Mouse (Mus musculus): Measurements from ENCODE around the gene Rtn2. TPM values are rescaled to one million over a fixed set of nuclear protein-coding genes. Genes with fewer than 3 reads are reported as not detected.

Rtn2 gene
- polyA plus RNA-seq, 1 experiment from 2014 or later = 12.8 TPM

DNA sequence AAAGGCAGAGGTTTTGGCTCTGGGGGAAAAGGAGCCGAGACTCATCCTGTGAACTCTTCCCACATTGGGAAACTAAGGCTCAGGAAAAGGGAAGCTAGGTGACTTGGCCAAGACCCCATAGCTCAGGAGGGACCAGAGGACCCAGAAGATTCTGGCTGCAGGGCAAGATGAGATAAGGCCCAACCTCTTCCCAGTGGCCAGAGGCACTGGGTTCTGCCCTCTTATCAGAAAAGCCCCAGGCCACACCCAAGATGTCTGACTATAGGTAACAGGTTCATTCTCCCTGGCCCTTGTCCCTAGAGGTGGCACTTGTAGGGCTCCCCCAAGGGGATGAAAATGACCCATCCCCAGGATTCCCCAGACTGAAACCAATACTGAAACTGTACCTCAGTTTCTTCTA lies 35.6 kb upstream of the Rtn2 start:
- no peaks in the 10 kb centered on the region for H3K27me3 ChIP-seq

DNA sequence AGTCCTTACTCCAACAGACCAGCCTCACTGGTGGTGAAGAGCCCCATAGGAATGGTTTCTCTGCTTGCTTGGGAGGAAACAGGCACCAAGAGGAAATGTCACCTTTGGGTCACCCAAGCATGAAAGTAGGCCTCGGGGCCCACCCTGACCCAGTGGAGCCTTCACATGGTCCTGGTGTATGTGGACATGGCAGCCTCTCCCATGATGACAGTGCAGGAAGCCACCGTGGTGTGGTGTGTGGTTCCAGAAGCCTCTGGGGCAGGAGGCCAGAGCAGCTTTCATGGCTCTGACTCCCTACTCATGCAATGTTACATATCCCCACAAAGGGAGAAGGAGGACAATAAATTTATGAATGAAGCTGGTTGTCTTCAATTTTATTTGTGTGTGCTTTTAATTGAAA lies 34.9 kb upstream of the Rtn2 start:
- peaks cover 35% of the 10 kb centered on the region for H3K36me3 ChIP-seq
- H3K9me3 ChIP-seq = no peaks in the 10 kb centered on the region
- 92% methylated on average over 2 of the region's 2 CpGs for WGBS
- no peak overlapping the region for H3K9ac ChIP-seq (replicated peaks)
- H3K27me3 ChIP-seq = no peaks in the 10 kb centered on the region
- no peak overlapping the region for H3K4me3 ChIP-seq (replicated peaks)
- H3K27ac ChIP-seq = no peak overlapping the region
- ATAC-seq (ENCODE audit: insufficient number of reproducible peaks, insufficient read depth, low FRiP score, low TSS enrichment, low read depth) = no peak
- H3K4me1 ChIP-seq (replicated peaks) = no peaks in the 10 kb centered on the region; the same call in 1 of the 2 replicates
- no peak overlapping the region for H3K4me2 ChIP-seq

More for the DNA sequence above, 35.6 kb upstream of the Rtn2 start:
- no peaks in the 10 kb centered on the region; the same call in 1 of the 2 replicates for H3K4me1 ChIP-seq (replicated peaks)
- H3K4me3 ChIP-seq (replicated peaks) = no peak overlapping the region
- H3K9me3 ChIP-seq = no peaks in the 10 kb centered on the region
- WGBS = 88% methylated on average over 1 of the region's 1 CpGs
- no peak for ATAC-seq (ENCODE audit: insufficient number of reproducible peaks, insufficient read depth, low FRiP score, low TSS enrichment, low read depth)
- H3K36me3 ChIP-seq = peaks cover 35% of the 10 kb centered on the region
- H3K9ac ChIP-seq (replicated peaks) = no peak overlapping the region
- H3K4me2 ChIP-seq = no peak overlapping the region
- H3K27ac ChIP-seq = no peak overlapping the region

DNA sequence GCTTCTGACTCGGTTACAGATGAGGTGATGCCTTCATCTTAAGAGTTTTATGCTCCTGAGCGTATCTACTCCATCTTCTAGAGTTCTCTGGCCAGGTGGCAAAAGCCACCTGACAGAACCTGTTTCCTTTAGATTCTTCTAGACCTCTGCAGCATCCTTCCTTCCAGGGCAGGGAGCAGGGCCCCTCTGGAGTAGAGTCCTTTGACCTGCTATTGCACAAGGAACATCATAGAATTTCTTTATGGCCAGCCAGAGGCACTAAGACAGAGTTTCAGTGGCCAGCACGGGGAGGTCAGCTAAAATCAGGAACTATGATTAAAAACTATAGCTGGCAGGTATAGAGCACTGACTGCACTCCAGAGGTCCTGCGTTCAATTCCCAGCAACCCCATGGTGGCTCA lies 30.3 kb upstream of the Rtn2 start:
- Histone ChIP-seq H3K4me3 (replicated peaks) (no peak overlapping the region), H3K4me2 (no peak overlapping the region), H3K9me3 (no peaks in the 10 kb centered on the region), H3K9ac (replicated peaks) (no peak overlapping the region), H3K27ac (no peak overlapping the region), H3K27me3 (no peaks in the 10 kb centered on the region), H3K4me1 (replicated peaks) (no peaks in the 10 kb centered on the region; the same call in 1 of the 2 replicates), H3K36me3 (peaks cover 33% of the 10 kb centered on the region)
- 85% methylated on average over 4 of the region's 4 CpGs for WGBS
- ATAC-seq (ENCODE audit: insufficient number of reproducible peaks, insufficient read depth, low FRiP score, low TSS enrichment, low read depth) = no peak

- Histone ChIP-seq H3K4me3 (replicated peaks) (no peak overlapping the region), H3K27ac (no peak overlapping the region), H3K4me2 (no peak overlapping the region), H3K9ac (replicated peaks) (no peak overlapping the region), H3K27me3 (no peaks in the 10 kb centered on the region), H3K9me3 (no peaks in the 10 kb centered on the region), H3K4me1 (replicated peaks) (no peaks in the 10 kb centered on the region; the same call in 1 of the 2 replicates), H3K36me3 (peaks cover 39% of the 10 kb centered on the region)
- 69% methylated on average over 5 of the region's 5 CpGs for WGBS
- ATAC-seq (ENCODE audit: insufficient number of reproducible peaks, insufficient read depth, low FRiP score, low TSS enrichment, low read depth) = no peak
Observed at GRCm38 (mm10) chr7:19253437-19253836, 29.0 kb upstream of the Rtn2 start.

- Histone ChIP-seq H3K4me3 (replicated peaks) (no peak overlapping the region), H3K9ac (replicated peaks) (no peak overlapping the region), H3K27ac (no peak overlapping the region), H3K36me3 (peaks cover 58% of the 10 kb centered on the region), H3K27me3 (no peaks in the 10 kb centered on the region), H3K9me3 (no peaks in the 10 kb centered on the region), H3K4me2 (no peak overlapping the region), H3K4me1 (replicated peaks) (no peaks in the 10 kb centered on the region)
- 80% methylated on average over 17 of the region's 17 CpGs for WGBS
- no peak for ATAC-seq (ENCODE audit: insufficient number of reproducible peaks, insufficient read depth, low FRiP score, low TSS enrichment, low read depth)
Observed at GRCm38 (mm10) chr7:19255395-19255794, 27.0 kb upstream of the Rtn2 start.

- no peak overlapping the region for H3K27ac ChIP-seq
- H3K9me3 ChIP-seq = no peaks in the 10 kb centered on the region
- H3K4me2 ChIP-seq = no peak overlapping the region
- H3K36me3 ChIP-seq = peaks cover 70% of the 10 kb centered on the region
- no peaks in the 10 kb centered on the region for H3K4me1 ChIP-seq (replicated peaks)
- no peak overlapping the region for H3K4me3 ChIP-seq (replicated peaks)
- no peaks in the 10 kb centered on the region for H3K27me3 ChIP-seq
- no peak overlapping the region for H3K9ac ChIP-seq (replicated peaks)
- WGBS = 88% methylated on average over 7 of the region's 7 CpGs
- no peak for ATAC-seq (ENCODE audit: insufficient number of reproducible peaks, insufficient read depth, low FRiP score, low TSS enrichment, low read depth)
Observed at GRCm38 (mm10) chr7:19256567-19256966, 25.9 kb upstream of the Rtn2 start.

- Histone ChIP-seq H3K27me3 (no peaks in the 10 kb centered on the region), H3K27ac (no peak overlapping the region), H3K9me3 (no peaks in the 10 kb centered on the region), H3K4me2 (no peak overlapping the region), H3K36me3 (peaks cover 79% of the 10 kb centered on the region), H3K4me3 (replicated peaks) (no peak overlapping the region), H3K4me1 (replicated peaks) (no peaks in the 10 kb centered on the region), H3K9ac (replicated peaks) (no peak overlapping the region)
- WGBS = 37% methylated on average over 11 of the region's 11 CpGs
- ATAC-seq (ENCODE audit: insufficient number of reproducible peaks, insufficient read depth, low FRiP score, low TSS enrichment, low read depth) = no peak
Observed at GRCm38 (mm10) chr7:19257390-19258022, 24.9 kb upstream of the Rtn2 start.

GRCm38 (mm10) chr7:19258336-19258735 lies 24.1 kb upstream of the Rtn2 start:
- H3K27me3 ChIP-seq = no peaks in the 10 kb centered on the region
- H3K4me3 ChIP-seq (replicated peaks) = no peak overlapping the region
- peaks cover 88% of the 10 kb centered on the region for H3K36me3 ChIP-seq
- no peak overlapping the region for H3K27ac ChIP-seq
- ATAC-seq (ENCODE audit: insufficient number of reproducible peaks, insufficient read depth, low FRiP score, low TSS enrichment, low read depth) = no peak
- no peaks in the 10 kb centered on the region for H3K4me1 ChIP-seq (replicated peaks)
- H3K4me2 ChIP-seq = no peak overlapping the region
- WGBS = 83% methylated on average over 3 of the region's 3 CpGs
- no peak overlapping the region for H3K9ac ChIP-seq (replicated peaks)
- no peaks in the 10 kb centered on the region for H3K9me3 ChIP-seq

DNA sequence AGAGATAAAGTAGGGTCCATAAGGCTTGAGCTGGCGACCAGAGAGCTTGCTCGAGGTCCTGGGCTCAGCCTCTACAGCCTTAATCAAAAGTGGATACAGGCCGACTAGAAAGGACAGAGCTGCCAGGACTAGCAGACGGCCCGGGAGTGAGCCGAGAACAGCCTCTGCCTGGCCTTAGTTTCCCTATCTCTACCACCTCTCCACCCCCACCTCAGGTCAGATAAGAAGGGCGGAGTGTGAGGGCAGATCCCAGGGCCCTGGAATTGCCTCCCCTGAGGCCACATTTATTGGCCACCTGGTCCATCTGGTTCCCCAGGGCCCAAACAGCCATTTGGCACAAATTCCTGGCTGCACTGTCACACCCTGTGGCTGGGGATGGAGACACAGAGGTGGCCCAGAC lies 17.3 kb upstream of the Rtn2 start:
- 56% methylated on average over 7 of the region's 7 CpGs for WGBS
- H3K9ac ChIP-seq (replicated peaks) = no peak overlapping the region

DNA sequence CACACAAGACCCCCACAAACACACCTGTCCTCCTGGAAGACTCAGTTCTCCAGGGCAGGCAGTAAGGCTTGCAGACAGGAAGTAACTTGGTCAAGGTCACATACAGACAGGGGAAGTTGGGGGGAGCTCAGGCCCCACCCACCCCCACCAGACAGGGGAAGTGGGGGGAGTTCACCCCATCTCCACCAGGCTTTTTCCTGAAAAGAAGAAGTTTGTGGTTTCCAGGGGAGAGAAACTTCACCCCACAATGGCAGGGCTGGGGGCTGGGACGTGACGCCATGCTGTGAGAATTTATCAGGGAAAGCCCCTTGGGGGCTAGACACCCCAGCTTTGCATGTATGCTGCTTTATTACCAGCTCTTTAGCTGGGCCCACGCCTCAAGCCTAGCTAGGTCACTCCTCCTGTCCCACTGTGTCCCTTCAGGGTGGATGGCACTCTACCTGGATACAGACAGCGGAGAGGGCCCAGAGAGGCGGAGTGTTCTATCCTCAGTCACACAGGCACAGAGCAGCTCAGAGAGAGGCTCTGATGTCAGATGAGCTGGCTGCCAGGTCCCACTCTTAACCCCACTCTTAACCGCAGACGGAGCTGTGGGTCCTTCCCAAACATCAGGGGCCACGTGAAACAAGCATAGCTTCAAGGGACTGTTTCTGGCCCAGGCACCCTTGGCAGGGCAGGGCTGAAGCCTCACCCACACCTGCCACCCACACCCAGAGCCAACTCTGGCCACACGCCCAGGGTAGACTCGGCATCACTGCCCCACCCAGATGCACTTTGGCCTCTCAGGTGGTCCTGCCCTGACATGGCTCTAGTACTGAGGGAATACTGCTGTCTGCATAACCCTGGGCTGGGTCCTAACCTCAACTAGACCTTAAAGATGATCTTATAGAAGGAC lies 16.2 kb upstream of the Rtn2 start:
- no peak for ATAC-seq (ENCODE audit: insufficient number of reproducible peaks, insufficient read depth, low FRiP score, low TSS enrichment, low read depth)
- Histone ChIP-seq H3K27ac (0 out of 2 replicates have a peak overlapping the region, but pooled peaks have one; percentile 23), H3K4me3 (replicated peaks) (no peak overlapping the region), H3K9me3 (no peaks in the 10 kb centered on the region), H3K36me3 (peaks cover 61% of the 10 kb centered on the region), H3K4me2 (no peak overlapping the region), H3K9ac (replicated peaks) (no peak overlapping the region), H3K4me1 (replicated peaks) (peaks cover 36% of the 10 kb centered on the region), H3K27me3 (no peaks in the 10 kb centered on the region)
- WGBS = 78% methylated on average over 10 of the region's 10 CpGs

More for the DNA sequence above, 17.3 kb upstream of the Rtn2 start:
- H3K4me1 ChIP-seq (replicated peaks) = peaks cover 29% of the 10 kb centered on the region
- no peaks in the 10 kb centered on the region for H3K27me3 ChIP-seq
- no peak for ATAC-seq (ENCODE audit: insufficient number of reproducible peaks, insufficient read depth, low FRiP score, low TSS enrichment, low read depth)
- no peak overlapping the region for H3K4me2 ChIP-seq
- H3K9me3 ChIP-seq = no peaks in the 10 kb centered on the region
- no peak overlapping the region for H3K27ac ChIP-seq
- peaks cover 71% of the 10 kb centered on the region for H3K36me3 ChIP-seq
- no peak overlapping the region for H3K4me3 ChIP-seq (replicated peaks)

- H3K9me3 ChIP-seq = no peaks in the 10 kb centered on the region
- 66% methylated on average over 10 of the region's 10 CpGs for WGBS
- no peaks in the 10 kb centered on the region for H3K27me3 ChIP-seq
- peaks cover 52% of the 10 kb centered on the region for H3K36me3 ChIP-seq
- peaks cover 36% of the 10 kb centered on the region for H3K4me1 ChIP-seq (replicated peaks)
- no peak overlapping the region for H3K27ac ChIP-seq
- ATAC-seq (ENCODE audit: insufficient number of reproducible peaks, insufficient read depth, low FRiP score, low TSS enrichment, low read depth) = no peak
- H3K9ac ChIP-seq (replicated peaks) = 0 out of 2 replicates have a peak overlapping the region, but pooled peaks have one; percentile 27
- no peak overlapping the region for H3K4me2 ChIP-seq
- H3K4me3 ChIP-seq (replicated peaks) = no peak overlapping the region
Observed at GRCm38 (mm10) chr7:19267051-19267450, 15.4 kb upstream of the Rtn2 start.
